Mouse (Mus musculus) left cerebral cortex, postnatal 36 days (tissue): ENCODE results near the gene Med12. TPM values are rescaled to one million over a fixed set of nuclear protein-coding genes. Genes with fewer than 3 reads are reported as not detected.

Source experiments
- total RNA-seq, 2 experiments: library from RNA; stranded (reverse); gene quantifications; 2 replicates each; pipeline ENCODE4 v1.2.3; 2021

Med12 gene
- total RNA-seq, 2 experiments from 2014 or later = 18.4 to 26.4 TPM

Other genes with a start within 250 kb of the Med12 start
- gene Tex11, start 214.4 kb upstream of the Med12 start, total RNA-seq = under 1 TPM in 1 of 2 experiments, not detected in 1; 0.10 TPM
- 1 to 10 TPM; 6.4 to 7.2 TPM for gene Slc7a3, start 188.0 kb upstream of the Med12 start, total RNA-seq
- gene Snx12, start 51.5 kb upstream of the Med12 start, total RNA-seq = 10 to 100 TPM; 73.8 to 78.0 TPM
- gene Foxo4, start 19.5 kb upstream of the Med12 start, total RNA-seq = 10 to 100 TPM; 15.5 to 17.0 TPM
- gene Gm614, start 10.0 kb upstream of the Med12 start, total RNA-seq = not detected
- 1 to 10 TPM in 1 of 2 experiments, under 1 TPM in 1; 0.99 to 2.4 TPM for gene Il2rg, start 5.8 kb upstream of the Med12 start, total RNA-seq
- gene Gm20489, start 5.0 kb upstream of the Med12 start, total RNA-seq = not detected
- gene Nlgn3, start 25.1 kb downstream of the Med12 start, total RNA-seq = 100 to 1,000 TPM; 161 to 163 TPM
- gene Gjb1, start 102.3 kb downstream of the Med12 start, total RNA-seq = 10 to 100 TPM in 1 of 2 experiments, 1 to 10 TPM in 1; 8.9 to 15.1 TPM
- 100 to 1,000 TPM; 113 to 170 TPM for gene Zmym3, start 146.8 kb downstream of the Med12 start, total RNA-seq
- gene Nono, start 155.3 kb downstream of the Med12 start, total RNA-seq = 100 to 1,000 TPM; 103 to 126 TPM
- gene Itgb1bp2, start 175.1 kb downstream of the Med12 start, total RNA-seq = under 1 TPM; 0.77 to 0.94 TPM